Mouse (Mus musculus) liver, postnatal 0 days (tissue): ENCODE measurements around the gene Esp38. TPM values are rescaled to one million over a fixed set of nuclear protein-coding genes. Genes with fewer than 3 reads are reported as not detected.
"Not testable (repeated sequence)": the region's sequence is repeated elsewhere in the genome, so short reads cannot be mapped to it uniquely, and the experiment has no call there.

Experiments
- ATAC-seq: fragments of 200-750 bp; cut with Nextera tagmentation; 2 replicates; pipeline ENCODE4 v1.8.0; 2017; ENCODE audit warnings: mild to moderate bottlenecking, moderate library complexity
- DNase-seq: peaks from one replicate; pipeline ENCODE4 v3.0.0-alpha.2; 2016
- H3K27ac ChIP-seq: fragments of 300-500 bp; sonication (generic); 2 replicates; pipeline ENCODE4 v1.5.1; 2014; ENCODE audit warnings: antibody characterized with exemption, moderate library complexity, mild to moderate bottlenecking, low read depth
- H3K27me3 ChIP-seq: fragments of 300-500 bp; sonication (generic); 2 replicates; pipeline ENCODE4 v1.6.1; 2014; ENCODE audit warnings: low read length, control low read depth, mixed read lengths; ENCODE audit not compliant: insufficient read depth
- H3K36me3 ChIP-seq: fragments of 300-500 bp; sonication (generic); replicated peaks from 2 replicates; pipeline ENCODE4 v1.6.1; 2014; ENCODE audit warnings: mild to moderate bottlenecking, control low read depth, low read length, moderate library complexity, mixed read lengths; ENCODE audit not compliant: insufficient read depth
- H3K4me1 ChIP-seq: fragments of 300-500 bp; sonication (generic); 2 replicates; pipeline ENCODE4 v1.6.1; 2014; ENCODE audit warnings: antibody characterized with exemption, mild to moderate bottlenecking, control low read depth; ENCODE audit not compliant: insufficient read depth
- H3K4me2 ChIP-seq: fragments of 300-500 bp; sonication (generic); 2 replicates; pipeline ENCODE4 v1.6.1; 2014; ENCODE audit warnings: low read depth, mild to moderate bottlenecking, low read length, moderate library complexity, mixed read lengths
- H3K4me3 ChIP-seq: fragments of 300-500 bp; sonication (generic); 2 replicates; pipeline ENCODE4 v1.5.1; 2014; ENCODE audit warnings: low read depth, low read length
- H3K9ac ChIP-seq: fragments of 300-500 bp; sonication (generic); replicated peaks from 2 replicates; pipeline ENCODE4 v1.6.1; 2014; ENCODE audit warnings: mild to moderate bottlenecking, moderate library complexity
- H3K9me3 ChIP-seq: fragments of 300-500 bp; sonication (generic); 2 replicates; pipeline ENCODE4 v1.6.1; 2016; ENCODE audit warnings: mild to moderate bottlenecking, control low read depth, low read length, mixed read lengths
- CTCF ChIP-seq: sonication (generic); IDR thresholded peaks from 2 replicates; pipeline ENCODE4 v1.5.1; 2016; ENCODE audit warnings: antibody characterized with exemption, low read depth
- EP300 ChIP-seq: IDR thresholded peaks from 2 replicates; pipeline ENCODE4 v1.6.1; 2016; ENCODE audit warnings: antibody characterized with exemption, low read depth, mild to moderate bottlenecking
- WGBS: fragments of 180-500 bp; shearing (Covaris S2); extraction: QIAGEN DNeasy Blood & Tissue Kit; methylation state at CpG from one replicate; pipeline ENCODE4 v1.1.7; 2014; ENCODE audit not compliant: insufficient replicate concordance; 5-methylcytosine and 5-hydroxymethylcytosine counted together
- polyA plus RNA-seq: library from polyadenylated mRNA; unstranded; fragments of >200 nt; fragmentation: Nextera tagmentation; extraction: Ambion mirVana; gene quantifications from 2 replicates; pipeline ENCODE4 v1.2.1, GENCODE M21; 2015

Gene Esp38
- not detected in 2 replicates for polyA plus RNA-seq

DNA sequence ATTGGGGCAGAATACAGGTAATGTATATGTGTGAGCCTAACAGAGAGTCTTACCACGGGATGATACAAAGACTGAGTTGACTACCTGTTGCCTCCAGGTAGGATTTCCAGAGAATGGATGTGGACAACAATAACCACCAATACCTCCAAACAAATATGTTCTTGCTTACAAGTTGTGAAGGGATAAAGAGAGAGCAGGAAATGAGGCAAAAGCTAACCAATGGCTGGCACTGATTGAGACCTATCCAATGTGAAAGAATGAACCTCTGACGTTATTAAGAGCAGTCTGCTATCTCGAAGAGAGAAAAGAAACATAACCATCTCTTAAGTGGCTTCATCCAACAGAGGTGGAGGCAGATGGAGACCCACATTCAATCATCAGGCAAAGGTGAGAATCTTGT is at the start of gene Esp38:
Gene Esp38, plus strand, starts transcription at position 301 of the 400 bp plus-strand sequence.
- 70% methylated on average over 3 of the region's 3 CpGs for WGBS
- H3K36me3 ChIP-seq, result no peaks in the 10 kb centered on the region
- no peak for TF ChIP-seq EP300
- no peak for TF ChIP-seq CTCF
- no peaks in the 10 kb centered on the region for H3K27me3 ChIP-seq
- H3K9me3 ChIP-seq, result no peaks in the 10 kb centered on the region
- H3K4me2 ChIP-seq, result no peak within 1 kb of the TSS
- DNase-seq (no peak), ATAC-seq (no peak)
- no peaks in the 10 kb centered on the region for H3K4me1 ChIP-seq
- H3K9ac ChIP-seq, result no peak within 1 kb of the TSS
- no peak within 1 kb of the TSS for H3K27ac ChIP-seq
- no peak within 1 kb of the TSS for H3K4me3 ChIP-seq

DNA sequence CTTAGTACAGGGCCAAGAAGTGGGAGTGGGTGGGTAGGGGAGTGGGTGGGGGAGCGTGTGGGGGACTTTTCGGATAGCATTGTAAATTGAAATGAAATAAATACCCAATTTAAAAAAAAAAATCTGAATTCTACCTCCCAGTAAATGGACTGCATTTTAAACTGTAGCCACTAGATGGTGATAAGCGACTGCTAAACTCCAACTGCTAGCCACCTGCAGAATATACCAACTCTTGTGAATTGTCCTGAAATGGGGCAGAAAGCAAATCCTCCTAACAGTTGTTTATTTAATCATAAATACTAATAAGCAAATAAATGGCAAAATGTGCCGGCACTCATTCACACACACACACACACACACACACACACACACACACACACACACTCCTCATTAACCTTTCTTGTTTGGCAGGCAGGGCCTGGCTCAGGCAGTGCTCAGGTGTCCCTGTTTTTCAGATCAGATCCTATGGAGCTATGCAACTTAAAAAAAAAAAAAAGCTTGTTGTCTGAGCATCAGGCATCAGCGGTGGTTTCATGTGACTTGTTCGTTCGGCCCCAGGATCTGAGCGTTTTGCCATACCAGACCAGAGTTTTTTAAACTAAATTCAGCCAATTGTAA is 47.3 kb upstream of the Esp38 start:
- not testable (repeated sequence) for DNase-seq, H3K36me3 ChIP-seq, H3K27ac ChIP-seq, H3K4me2 ChIP-seq, H3K4me3 ChIP-seq, H3K9me3 ChIP-seq, ATAC-seq, H3K4me1 ChIP-seq, H3K27me3 ChIP-seq, H3K9ac ChIP-seq
- WGBS, result 47% methylated on average over 8 of the region's 8 CpGs

Other genes with a start within 250 kb of the Esp38 start
- not detected in 2 replicates for gene AC192777.2, start 144.9 kb downstream of the Esp38 start, polyA plus RNA-seq